Mouse (Mus musculus): ENCODE measurements at regions not wholly inside any gene's neighbourhood (a gene's known extent, or its start where the extent isn't known, plus 50 kb on each side); places are given as distances from the start of the nearest gene placed in this dataset.
A peak's percentile ranks its signal among the peaks of the same experiment; 100 is the strongest.

- peak in 1 of 2 experiments; percentile 2 for DNase-seq
Observed at GRCm38 (mm10) chr14:109266521-109266920, 352.6 kb upstream of the Slitrk1 start.

GRCm38 (mm10) chr14:109261990-109262389, 348.0 kb upstream of the Slitrk1 start:
- DNase-seq: no peak

- peak; percentile 3 to 10 for DNase-seq
Observed at GRCm38 (mm10) chr14:109214848-109215247, 300.9 kb upstream of the Slitrk1 start.

- no peak for DNase-seq
Observed at GRCm38 (mm10) chr14:109180029-109180585, 266.1 kb upstream of the Slitrk1 start.

- no peak for DNase-seq
Observed at GRCm38 (mm10) chr14:109176602-109177179, 262.7 kb upstream of the Slitrk1 start.

- no peak for DNase-seq
Observed at GRCm38 (mm10) chr14:109175819-109176218, 261.9 kb upstream of the Slitrk1 start.
